Comparison of ENCODE assay signal across 17 mouse cellular contexts in genomic region chr19:42461353-42461752, GRCm38 (mm10). TPM values are rescaled to one million over a fixed set of nuclear protein-coding genes. Genes with fewer than 3 reads are reported as not detected.
DNase-seq lines count a peak whose midpoint lies in the region; ATAC-seq lines count a peak whose summit lies in the region.
"Had no signal": no experiment of that assay in that cellular context is flagged by ENCODE, and none has a peak within 500 bp of the region (broad histone marks: within the 10 kb centered on the region; RNA-seq: fewer than 3 reads in every experiment).

No protein-coding gene starts in this region.

- ATAC-seq in embryonic facial prominence, embryonic 12.5 days (ENCODE audit: insufficient number of reproducible peaks, insufficient read depth, low FRiP score, low TSS enrichment) = no peak
- ATAC-seq in limb, embryonic 13.5 days (ENCODE audit: low FRiP score, low read depth) = no peak
- no peak for ATAC-seq in liver, embryonic 13.5 days (ENCODE audit: low read depth)
- no peak for ATAC-seq in kidney, embryonic 14.5 days (ENCODE audit: low FRiP score, low TSS enrichment)

- H3K4me2 ChIP-seq in embryonic facial prominence, embryonic 12.5 days (replicated peaks) = 0 out of 2 replicates have a peak overlapping the region, but pooled peaks have one; percentile 5
- H3K4me2 ChIP-seq in limb, embryonic 13.5 days (replicated peaks) = peak overlapping the region; percentile 17; the same call in 1 of the 2 replicates
- H3K4me2 ChIP-seq in liver, embryonic 13.5 days = peak overlapping the region; percentile 38
- H3K4me2 ChIP-seq in kidney, embryonic 14.5 days (replicated peaks; ENCODE audit: low read depth, low read length) = no peak overlapping the region
- H3K4me2 ChIP-seq: hindbrain, embryonic 15.5 days; limb, embryonic 12.5 days had no signal

- no peaks in the 10 kb centered on the region for H3K9me3 ChIP-seq in embryonic facial prominence, embryonic 12.5 days
- no peaks in the 10 kb centered on the region for H3K9me3 ChIP-seq in embryonic facial prominence, embryonic 10.5 days
- H3K9me3 ChIP-seq in limb, embryonic 13.5 days = no peaks in the 10 kb centered on the region
- no peaks in the 10 kb centered on the region for H3K9me3 ChIP-seq in limb, embryonic 10.5 days (replicated peaks)
- no peaks in the 10 kb centered on the region for H3K9me3 ChIP-seq in liver, embryonic 13.5 days (replicated peaks)
- no peaks in the 10 kb centered on the region for H3K9me3 ChIP-seq in kidney, embryonic 14.5 days (ENCODE audit: control insufficient read depth, low read length)
- H3K9me3 ChIP-seq: hindbrain, embryonic 15.5 days; limb, embryonic 12.5 days; megakaryocyte, embryonic 14.5 days had no signal

- H3K4me1 ChIP-seq in embryonic facial prominence, embryonic 12.5 days = peaks cover 7% of the 10 kb centered on the region; the same call in 1 of the 2 replicates
- H3K4me1 ChIP-seq in embryonic facial prominence, embryonic 10.5 days = peaks cover 7% of the 10 kb centered on the region
- peaks cover 16% of the 10 kb centered on the region for H3K4me1 ChIP-seq in limb, embryonic 13.5 days
- peaks cover 10% of the 10 kb centered on the region; the same call in 1 of the 2 replicates for H3K4me1 ChIP-seq in limb, embryonic 10.5 days
- H3K4me1 ChIP-seq in liver, embryonic 13.5 days (replicated peaks) = peaks cover 3% of the 10 kb centered on the region; the same call in 1 of the 2 replicates
- 0 out of 2 replicates have a peak, but pooled peaks cover 5% of the 10 kb centered on the region for H3K4me1 ChIP-seq in kidney, embryonic 14.5 days (ENCODE audit: control insufficient read depth, insufficient read depth, low read length)
- H3K4me1 ChIP-seq: megakaryocyte, embryonic 14.5 days had no signal

- H3K9ac ChIP-seq in embryonic facial prominence, embryonic 12.5 days = no peak overlapping the region
- H3K9ac ChIP-seq in limb, embryonic 13.5 days = no peak overlapping the region
- no peak overlapping the region for H3K9ac ChIP-seq in liver, embryonic 13.5 days
- no peak overlapping the region for H3K9ac ChIP-seq in kidney, embryonic 14.5 days (ENCODE audit: low read depth, low read length)
- H3K9ac ChIP-seq: hindbrain, embryonic 15.5 days; limb, embryonic 12.5 days had no signal

- H3K4me3 ChIP-seq in embryonic facial prominence, embryonic 12.5 days = no peak overlapping the region
- no peak overlapping the region for H3K4me3 ChIP-seq in embryonic facial prominence, embryonic 10.5 days
- no peak overlapping the region for H3K4me3 ChIP-seq in limb, embryonic 13.5 days
- no peak overlapping the region for H3K4me3 ChIP-seq in limb, embryonic 10.5 days
- no peak overlapping the region for H3K4me3 ChIP-seq in liver, embryonic 13.5 days (replicated peaks)
- H3K4me3 ChIP-seq in kidney, embryonic 14.5 days (ENCODE audit: low read length) = no peak overlapping the region
- H3K4me3 ChIP-seq: hindbrain, embryonic 15.5 days; limb, embryonic 12.5 days; megakaryocyte, embryonic 14.5 days had no signal

- H3K27ac ChIP-seq in embryonic facial prominence, embryonic 12.5 days = no peak overlapping the region
- H3K27ac ChIP-seq in embryonic facial prominence, embryonic 10.5 days (replicated peaks) = no peak overlapping the region
- H3K27ac ChIP-seq in limb, embryonic 13.5 days = no peak overlapping the region
- H3K27ac ChIP-seq in limb, embryonic 10.5 days = no peak overlapping the region
- no peak overlapping the region for H3K27ac ChIP-seq in liver, embryonic 13.5 days
- H3K27ac ChIP-seq in kidney, embryonic 14.5 days (ENCODE audit: low read depth, low read length) = no peak overlapping the region
- H3K27ac ChIP-seq: hindbrain, embryonic 15.5 days; limb, embryonic 12.5 days had no signal

- H3K36me3 ChIP-seq in embryonic facial prominence, embryonic 12.5 days = no peaks in the 10 kb centered on the region
- H3K36me3 ChIP-seq in embryonic facial prominence, embryonic 10.5 days (replicated peaks) = no peaks in the 10 kb centered on the region
- H3K36me3 ChIP-seq in limb, embryonic 13.5 days = no peaks in the 10 kb centered on the region
- H3K36me3 ChIP-seq in limb, embryonic 10.5 days = no peaks in the 10 kb centered on the region
- no peaks in the 10 kb centered on the region for H3K36me3 ChIP-seq in liver, embryonic 13.5 days
- H3K36me3 ChIP-seq in kidney, embryonic 14.5 days (ENCODE audit: control insufficient read depth, insufficient read depth, low read length) = no peaks in the 10 kb centered on the region
- H3K36me3 ChIP-seq: hindbrain, embryonic 15.5 days; limb, embryonic 12.5 days had no signal

- 30% methylated on average over 9 of the region's 9 CpGs for WGBS in embryonic facial prominence, embryonic 12.5 days
- 38% methylated on average over 9 of the region's 9 CpGs for WGBS in embryonic facial prominence, embryonic 10.5 days
- WGBS in limb, embryonic 13.5 days = 23% methylated on average over 9 of the region's 9 CpGs
- WGBS in limb, embryonic 10.5 days = 42% methylated on average over 9 of the region's 9 CpGs
- WGBS in liver, embryonic 13.5 days (ENCODE audit: insufficient replicate concordance) = 27% methylated on average over 9 of the region's 9 CpGs
- WGBS in kidney, embryonic 14.5 days = 43% methylated on average over 9 of the region's 9 CpGs

- no peaks in the 10 kb centered on the region for H3K27me3 ChIP-seq in embryonic facial prominence, embryonic 12.5 days
- no peaks in the 10 kb centered on the region for H3K27me3 ChIP-seq in embryonic facial prominence, embryonic 10.5 days (replicated peaks; ENCODE audit: low read depth, poor library complexity, severe bottlenecking)
- no peaks in the 10 kb centered on the region for H3K27me3 ChIP-seq in limb, embryonic 13.5 days
- H3K27me3 ChIP-seq in limb, embryonic 10.5 days (ENCODE audit: low read depth, poor library complexity, severe bottlenecking) = no peaks in the 10 kb centered on the region
- H3K27me3 ChIP-seq in liver, embryonic 13.5 days = no peaks in the 10 kb centered on the region
- H3K27me3 ChIP-seq in kidney, embryonic 14.5 days (ENCODE audit: control insufficient read depth, insufficient read depth, low read length) = no peaks in the 10 kb centered on the region
- H3K27me3 ChIP-seq: hindbrain, embryonic 15.5 days; limb, embryonic 12.5 days had no signal

- no peak for DNase-seq in embryonic facial prominence, embryonic 10.5 days (ENCODE audit: low spot score)
- DNase-seq in limb, embryonic 10.5 days (ENCODE audit: low spot score) = no peak
- no peak for DNase-seq in liver, embryonic 13.5 days
- DNase-seq in retina, postnatal 1 day = peak; percentile 48
- DNase-seq in kidney, postnatal 36 days = no peak
- DNase-seq: adrenal gland, postnatal 14 days; cerebellum, adult 9-11 months; embryo, embryonic 11 days; kidney, adult 8-10 months; lung, postnatal 10 days; right cerebral cortex, postnatal 4 days had no signal

RNA-seq across cellular contexts. Expression of gene Crtac1, which starts 29.8 kb away (rescaled TPM):
- 5.2 and 6.5 TPM in 2 replicates for polyA plus RNA-seq in embryonic facial prominence, embryonic 12.5 days (2016; fragmentation: Nextera tagmentation; extraction: Ambion mirVana)
- polyA plus RNA-seq in embryonic facial prominence, embryonic 10.5 days (2016; fragmentation: Nextera tagmentation; extraction: Ambion mirVana) = 7.1 and 8.8 TPM in 2 replicates
- 3.8 and 3.9 TPM in 2 replicates for polyA plus RNA-seq in limb, embryonic 13.5 days (2015; fragmentation: Nextera tagmentation; extraction: Ambion mirVana)
- 1.0 and 1.2 TPM in 2 replicates for polyA plus RNA-seq in limb, embryonic 10.5 days (2016; fragmentation: Nextera tagmentation; extraction: Ambion mirVana)
- polyA plus RNA-seq in liver, embryonic 13.5 days (2015; fragmentation: Nextera tagmentation; extraction: Ambion mirVana) = 0.07 and 0.12 TPM in 2 replicates
- 5.7 and 6.3 TPM in 2 replicates for polyA plus RNA-seq in kidney, embryonic 14.5 days (2014; fragmentation: Nextera tagmentation; extraction: Ambion mirVana)

RNA-seq across cellular contexts. Expression of gene R3hcc1l, which starts 57.2 kb away (rescaled TPM):
- 24.8 and 28.0 TPM in 2 replicates for polyA plus RNA-seq in embryonic facial prominence, embryonic 12.5 days (2016; fragmentation: Nextera tagmentation; extraction: Ambion mirVana)
- 23.9 and 24.9 TPM in 2 replicates for polyA plus RNA-seq in embryonic facial prominence, embryonic 10.5 days (2016; fragmentation: Nextera tagmentation; extraction: Ambion mirVana)
- 23.0 and 25.6 TPM in 2 replicates for polyA plus RNA-seq in limb, embryonic 13.5 days (2015; fragmentation: Nextera tagmentation; extraction: Ambion mirVana)
- 20.3 and 21.4 TPM in 2 replicates for polyA plus RNA-seq in limb, embryonic 10.5 days (2016; fragmentation: Nextera tagmentation; extraction: Ambion mirVana)
- polyA plus RNA-seq in liver, embryonic 13.5 days (2015; fragmentation: Nextera tagmentation; extraction: Ambion mirVana) = 11.1 and 15.5 TPM in 2 replicates
- polyA plus RNA-seq in kidney, embryonic 14.5 days (2014; fragmentation: Nextera tagmentation; extraction: Ambion mirVana) = 18.3 and 22.7 TPM in 2 replicates
